Mouse (Mus musculus) urinary bladder, adult 2 months (tissue): Measurements from ENCODE around the gene Tmem128. TPM values are rescaled to one million over a fixed set of nuclear protein-coding genes. Genes with fewer than 3 reads are reported as not detected.

ENCODE experiments used
- DNase-seq: peaks from one replicate; pipeline ENCODE4 v3.0.0; 2022; ENCODE audit warnings: low spot score
- polyA plus RNA-seq: library from polyadenylated mRNA; depleted of rRNA; stranded (reverse); fragments of >200 nt; gene quantifications from 2 replicates; pipeline ENCODE4 v1.2.3, GENCODE M21; 2012; rRNA removed

The Tmem128 gene
- polyA plus RNA-seq: 40.9 and 56.6 TPM in 2 replicates

- peak; percentile 64 for DNase-seq
Observed at GRCm38 (mm10) chr5:38260107-38260682, at the start of gene Tmem128. Gene Tmem128, plus strand, starts transcription at chr5:38260185.

- DNase-seq: no peak
Observed at GRCm38 (mm10) chr5:38211691-38212090, 48.3 kb upstream of the Tmem128 start.

GRCm38 (mm10) chr5:38213009-38213408, 47.0 kb upstream of the Tmem128 start:
- no peak for DNase-seq

- DNase-seq: no peak
Observed at GRCm38 (mm10) chr5:38219771-38220307, 40.1 kb upstream of the Tmem128 start.

- DNase-seq: peak; percentile 98
Observed at GRCm38 (mm10) chr5:38220328-38220912, 39.6 kb upstream of the Tmem128 start, which contains the start of the genes Zbtb49 and Lyar. Gene Zbtb49, minus strand, starts transcription at chr5:38220457. Gene Lyar, plus strand, starts transcription at chr5:38220470.

GRCm38 (mm10) chr5:38235422-38235821, 24.6 kb upstream of the Tmem128 start:
- DNase-seq: no peak

- DNase-seq: no peak
Observed at GRCm38 (mm10) chr5:38236627-38237026, 23.4 kb upstream of the Tmem128 start.

- DNase-seq: no peak
Observed at GRCm38 (mm10) chr5:38240727-38241472, 19.1 kb upstream of the Tmem128 start.

GRCm38 (mm10) chr5:38241473-38241834, 18.5 kb upstream of the Tmem128 start:
- no peak for DNase-seq

GRCm38 (mm10) chr5:38241966-38242365, 18.0 kb upstream of the Tmem128 start:
- DNase-seq: no peak

- no peak for DNase-seq
Observed at GRCm38 (mm10) chr5:38255195-38255594, 4.8 kb upstream of the Tmem128 start.

- DNase-seq: no peak
Observed at GRCm38 (mm10) chr5:38255644-38256043, 4.3 kb upstream of the Tmem128 start.

- DNase-seq: no peak
Observed at GRCm38 (mm10) chr5:38256551-38256950, 3.4 kb upstream of the Tmem128 start.

GRCm38 (mm10) chr5:38258034-38258772, 1.8 kb upstream of the Tmem128 start:
- DNase-seq: no peak

GRCm38 (mm10) chr5:38258773-38259146, 1.2 kb upstream of the Tmem128 start:
- no peak for DNase-seq

GRCm38 (mm10) chr5:38259455-38260106, 404 bp upstream of the Tmem128 start:
- no peak for DNase-seq

GRCm38 (mm10) chr5:38270942-38271341, 11.0 kb downstream of the Tmem128 start:
- no peak for DNase-seq

GRCm38 (mm10) chr5:38273831-38274230, 13.8 kb downstream of the Tmem128 start:
- no peak for DNase-seq

- DNase-seq: no peak
Observed at GRCm38 (mm10) chr5:38275771-38276170, 15.8 kb downstream of the Tmem128 start, which contains the start of gene Otop1. Gene Otop1, plus strand, starts transcription at chr5:38275972.

- no peak for DNase-seq
Observed at GRCm38 (mm10) chr5:38276451-38276850, 16.5 kb downstream of the Tmem128 start.

- no peak for DNase-seq
Observed at GRCm38 (mm10) chr5:38277098-38277866, 17.3 kb downstream of the Tmem128 start.
